Mouse (Mus musculus) heart, adult 2 months (tissue): ENCODE results near the gene Ccdc187.

Experiments
- CTCF ChIP-seq: fragments of 200-600 bp; IDR thresholded peaks from 2 replicates; pipeline ENCODE4 v1.8.1; 2022; ENCODE audit warnings: antibody characterized with exemption, mild to moderate bottlenecking, moderate library complexity
- POLR2A ChIP-seq: fragments of 200-500 bp; IDR thresholded peaks from 2 replicates; pipeline ENCODE4 v1.6.1; 2011; ENCODE audit warnings: mild to moderate bottlenecking, low read depth, low read length, control low read depth; ENCODE audit not compliant: insufficient read depth

DNA sequence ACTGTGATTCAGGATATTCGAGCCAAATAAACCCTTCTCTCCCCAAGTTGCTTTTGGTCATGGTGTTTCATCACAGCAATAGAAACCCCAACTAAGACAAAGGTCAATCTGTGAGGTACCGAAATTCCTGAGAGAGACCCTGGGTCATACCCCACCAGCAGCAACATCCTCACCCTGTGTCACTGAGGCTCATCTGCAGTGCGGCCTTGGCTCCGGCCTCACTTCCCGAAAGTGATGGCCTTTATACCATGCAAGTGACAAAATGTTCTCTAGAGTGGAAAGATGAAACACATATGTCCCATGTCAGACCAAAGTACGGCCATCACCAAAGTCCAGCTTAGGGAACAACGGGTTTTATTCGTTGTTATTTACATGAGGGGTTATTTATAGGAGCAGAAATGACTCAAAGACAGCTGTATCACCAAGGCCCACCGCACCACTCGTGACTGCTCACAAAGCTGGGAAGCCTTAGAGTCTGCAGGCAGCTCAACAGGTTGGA lies 7.7 kb upstream of the Ccdc187 start:
- TF ChIP-seq POLR2A, result no peak
- TF ChIP-seq CTCF, result no peak
